Mouse (Mus musculus) layer of hippocampus, postnatal 14 days (tissue): ENCODE measurements around the gene Rassf2. TPM values are rescaled to one million over a fixed set of nuclear protein-coding genes. Genes with fewer than 3 reads are reported as not detected.

Experiments
- DNase-seq, 2 experiments: peaks; one replicate each; pipeline ENCODE4 v3.0.0; 2021 to 2022; ENCODE audit warnings: low spot score in 2 of 2, mixed read lengths in 1 of 2
- total RNA-seq, 2 experiments: library from RNA; stranded (reverse); gene quantifications; 2 replicates each; pipeline ENCODE4 v1.2.3; 2021

Gene Rassf2
- total RNA-seq, 2 experiments from 2014 or later: 33.3 to 35.6 TPM

DNA sequence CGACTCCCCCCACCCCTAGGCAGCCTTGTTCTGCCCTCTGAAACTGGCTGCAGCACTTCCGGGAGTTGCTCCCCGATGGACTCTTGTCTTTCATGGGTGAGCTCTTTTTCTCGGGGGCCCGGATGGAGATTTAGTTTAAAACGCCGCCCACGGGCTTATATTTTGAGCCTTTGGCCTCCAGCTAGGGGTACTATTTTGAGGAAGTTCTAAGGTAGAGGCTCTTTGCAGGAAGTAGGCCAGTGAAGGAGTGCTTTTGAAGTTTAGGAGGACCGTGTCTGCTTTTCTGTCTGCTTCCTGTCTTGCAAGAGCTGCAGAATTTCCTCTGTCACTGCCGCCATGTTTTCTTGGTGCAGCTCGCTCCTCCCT lies 5.4 kb upstream of the Rassf2 start:
- DNase-seq: no peak

DNA sequence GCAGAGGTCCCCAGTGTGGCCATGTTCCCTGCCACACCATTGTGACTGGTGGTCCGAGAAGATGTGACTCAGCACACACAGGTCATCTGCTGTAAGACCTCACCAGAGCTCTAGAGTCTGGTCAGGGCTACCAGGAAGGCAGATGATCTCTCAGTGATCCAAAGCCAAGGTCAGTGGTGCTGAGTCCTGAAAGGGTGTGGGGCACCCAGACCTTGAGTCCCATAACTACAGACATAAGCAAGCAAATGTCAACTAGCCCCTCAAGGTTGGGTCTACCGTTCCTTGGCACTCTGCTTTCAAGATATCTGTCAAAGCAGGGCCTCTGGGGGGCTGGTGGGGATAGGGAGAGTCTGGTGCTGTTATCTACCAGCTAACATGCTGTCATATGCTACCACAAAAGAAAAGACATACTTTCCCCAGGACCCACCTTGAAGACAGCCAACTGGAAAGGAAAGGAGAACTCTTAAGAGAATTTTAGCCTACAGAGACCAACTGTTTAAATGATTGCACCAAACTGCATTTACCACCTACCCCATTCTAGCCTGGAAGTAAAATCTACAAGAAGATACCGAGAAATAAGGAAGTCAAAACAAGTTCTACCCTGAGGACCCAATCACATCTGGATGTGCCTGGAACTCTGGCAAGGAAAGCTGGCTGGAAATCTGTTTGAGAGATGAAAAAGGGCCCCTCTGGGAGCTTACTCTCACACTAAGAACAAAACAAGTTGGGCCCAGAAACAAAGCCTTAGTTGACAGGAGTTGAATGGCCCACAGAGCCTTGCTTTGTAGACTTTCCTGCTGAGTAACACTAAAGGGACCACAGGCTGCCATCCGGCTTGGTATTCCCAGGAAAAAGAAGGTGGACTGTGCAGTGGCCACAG lies 4.8 kb upstream of the Rassf2 start:
- no peak for DNase-seq

GRCm38 (mm10) chr2:132031364-132032095 lies 1.5 kb upstream of the Rassf2 start:
- DNase-seq: no peak

DNA sequence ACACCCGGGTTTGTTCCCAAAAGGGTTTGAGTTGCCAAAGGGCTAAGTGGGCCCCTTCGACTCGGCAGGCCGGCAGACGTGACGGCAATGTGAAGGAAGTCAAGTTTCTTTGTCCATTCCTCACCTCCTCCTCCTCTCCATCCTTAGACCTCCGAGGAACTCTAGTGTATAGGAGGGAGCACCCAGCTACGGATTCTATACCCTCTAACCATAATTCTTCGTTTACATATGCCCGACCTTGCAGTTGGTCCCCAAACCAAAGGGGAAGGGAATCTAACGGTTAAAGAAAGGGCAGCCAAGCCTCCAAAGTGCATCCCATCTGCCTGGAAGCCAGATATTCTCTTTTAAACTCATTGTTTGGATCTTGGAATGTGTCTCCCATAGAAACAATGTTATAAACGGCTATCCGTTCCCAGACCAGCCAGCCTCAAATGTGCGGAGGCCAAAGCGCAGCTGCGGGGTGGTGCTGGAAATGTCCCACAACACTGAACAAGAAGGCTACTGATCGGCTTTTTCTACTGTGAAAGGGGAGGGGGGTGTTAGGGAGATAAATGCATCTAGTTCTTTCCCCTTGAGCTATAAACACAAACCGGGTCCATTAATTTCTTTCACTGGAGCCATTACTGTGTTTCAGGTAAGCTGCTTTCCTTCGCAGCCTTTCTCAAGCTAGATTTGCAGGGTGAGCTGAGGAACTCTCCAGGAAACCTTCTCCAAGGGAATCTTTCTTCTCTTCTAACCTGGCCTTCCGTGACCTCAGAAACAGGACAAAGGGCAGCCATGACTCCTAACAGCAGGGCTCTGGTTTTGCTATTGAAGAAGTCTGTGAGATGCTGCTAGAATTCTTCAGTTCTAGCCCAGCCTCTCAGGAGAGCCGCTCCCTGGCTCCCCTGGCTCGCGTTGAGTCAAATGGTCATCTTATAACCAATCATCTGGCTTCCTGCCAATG lies 633 bp upstream of the Rassf2 start:
- peak; percentile 36 to 56 for DNase-seq

DNA sequence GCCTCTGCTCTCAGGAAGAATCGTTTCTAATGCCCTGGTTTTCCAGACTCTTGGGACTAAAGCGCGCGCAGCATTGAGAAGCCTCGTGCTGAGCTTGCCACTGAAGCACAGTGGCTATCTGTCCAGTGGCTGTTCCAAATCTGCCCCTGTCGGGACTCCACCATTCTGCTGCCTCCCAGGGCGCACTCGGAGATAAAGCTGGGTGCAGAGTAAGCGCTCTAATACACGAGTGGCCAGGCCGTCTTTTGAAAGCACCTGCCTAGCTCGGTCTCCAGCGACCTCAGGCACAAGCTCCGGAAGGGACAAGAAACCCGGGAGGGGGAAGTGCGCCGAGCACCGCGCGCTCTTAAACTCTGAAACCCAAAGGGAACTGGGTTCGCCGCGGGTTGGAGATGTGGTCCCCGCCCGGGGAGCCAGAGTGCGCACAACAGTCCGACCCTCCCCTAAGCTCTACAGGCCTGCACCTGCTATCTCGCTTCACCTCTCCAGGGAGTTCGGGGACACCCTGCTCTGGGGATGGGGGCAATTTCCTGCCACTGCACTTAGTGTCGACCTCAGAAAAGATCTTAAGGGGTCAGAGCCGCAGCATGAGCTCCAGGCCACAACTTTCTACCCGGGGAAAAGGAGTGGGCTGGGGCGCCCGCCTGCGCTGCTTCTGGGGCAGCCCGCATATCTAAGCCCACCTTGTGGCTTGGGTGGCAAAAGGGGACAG lies 1.0 kb downstream of the Rassf2 start:
- DNase-seq: peak in 1 of 2 experiments; percentile 28

DNA sequence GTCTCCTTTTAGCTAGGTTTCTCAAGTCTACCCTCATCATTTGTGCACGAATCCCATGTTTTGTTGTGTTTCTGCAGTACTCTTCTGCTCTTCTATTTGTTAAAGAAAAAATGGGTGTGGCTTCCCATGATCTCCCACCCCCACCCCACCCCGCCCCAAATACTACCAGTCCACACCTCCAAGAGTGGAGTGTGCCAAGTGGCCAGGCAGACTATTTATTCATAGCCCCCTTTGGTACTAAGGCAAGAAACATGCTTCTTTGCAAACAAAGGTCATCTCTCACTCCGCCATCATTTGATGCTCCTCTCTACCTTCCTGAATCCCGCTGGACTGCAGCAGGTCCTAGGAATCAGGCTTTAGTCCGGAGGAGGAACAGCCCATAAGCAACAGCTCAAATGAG lies 2.0 kb downstream of the Rassf2 start:
- no peak for DNase-seq

GRCm38 (mm10) chr2:132027366-132027765 lies 2.7 kb downstream of the Rassf2 start:
- peak in 1 of 2 experiments; percentile 16 for DNase-seq

- no peak for DNase-seq
These were observed 6.0 kb downstream of the Rassf2 start for GRCm38 (mm10) chr2:132024028-132024427.

DNA sequence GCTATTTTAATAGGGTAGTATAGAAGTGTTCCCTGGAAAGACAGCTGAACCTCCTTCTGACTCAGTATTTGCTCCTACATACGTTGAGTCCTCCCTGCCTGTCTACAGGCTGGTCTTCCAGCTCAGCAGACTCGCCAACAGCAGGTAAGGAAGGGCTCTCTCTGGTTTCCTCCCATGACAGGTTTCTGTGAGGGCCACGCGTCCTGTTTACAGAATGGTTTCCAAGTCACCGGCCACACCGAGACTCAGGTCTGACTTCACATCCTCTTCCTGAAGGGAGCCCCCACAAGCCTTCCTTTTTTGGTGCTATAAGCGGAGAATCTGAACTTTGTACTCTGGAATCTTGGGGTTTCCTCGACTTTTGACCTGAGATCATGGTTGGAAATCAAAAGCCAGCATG lies 7.4 kb downstream of the Rassf2 start:
- no peak for DNase-seq

- no peak for DNase-seq
These were observed 8.4 kb downstream of the Rassf2 start for GRCm38 (mm10) chr2:132021616-132022015.

DNA sequence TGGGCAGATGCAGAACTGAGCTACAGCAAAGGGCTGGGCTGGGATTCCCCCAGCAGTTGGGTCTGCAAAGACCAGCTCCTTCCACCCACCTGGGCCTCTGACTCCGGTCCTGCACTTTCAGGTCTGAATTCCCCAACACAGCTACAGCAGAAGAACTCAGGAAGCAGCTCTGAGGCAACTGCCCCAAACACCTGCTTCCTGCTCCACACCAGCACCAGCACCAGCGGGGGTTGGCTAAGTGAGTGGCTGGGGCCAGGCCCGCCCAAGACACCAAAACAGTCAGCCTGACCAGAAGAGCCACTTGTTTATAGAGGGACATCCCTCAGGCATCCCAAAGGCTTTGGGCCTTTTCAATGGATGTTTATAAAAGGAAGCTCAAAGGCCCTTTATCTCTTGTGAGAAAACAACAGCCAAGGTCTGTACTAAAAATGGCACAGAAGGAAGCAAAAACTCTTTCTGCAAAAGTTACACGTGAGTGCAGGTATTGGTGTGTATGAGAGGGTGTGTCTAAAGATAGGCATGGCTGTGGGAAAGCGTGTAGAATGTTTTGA lies 9.0 kb downstream of the Rassf2 start:
- no peak for DNase-seq

- DNase-seq: no peak
These were observed 9.6 kb downstream of the Rassf2 start for GRCm38 (mm10) chr2:132020420-132020819.

GRCm38 (mm10) chr2:132019372-132019811 lies 10.7 kb downstream of the Rassf2 start:
- DNase-seq: no peak

DNA sequence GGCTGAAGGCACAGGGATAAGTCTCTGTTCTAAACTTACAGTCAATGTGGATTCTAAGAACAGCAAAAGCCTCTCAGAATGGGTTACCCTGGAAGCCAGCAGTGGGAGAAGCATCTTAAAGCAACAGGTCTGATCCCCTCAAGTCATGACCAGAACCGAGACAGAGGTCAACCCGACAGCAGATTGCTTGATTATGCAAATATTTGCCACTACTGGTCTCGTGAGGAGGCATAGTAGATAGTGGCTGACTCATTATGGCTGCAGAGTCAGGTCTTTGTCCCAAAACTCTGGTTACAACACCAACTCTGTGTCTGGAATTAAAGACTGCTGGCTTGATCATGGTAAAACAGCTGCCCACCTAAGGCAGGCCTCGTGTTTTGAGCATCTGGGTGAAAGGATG lies 11.9 kb downstream of the Rassf2 start:
- DNase-seq: no peak

GRCm38 (mm10) chr2:132017611-132018010 lies 12.4 kb downstream of the Rassf2 start:
- DNase-seq: no peak

DNA sequence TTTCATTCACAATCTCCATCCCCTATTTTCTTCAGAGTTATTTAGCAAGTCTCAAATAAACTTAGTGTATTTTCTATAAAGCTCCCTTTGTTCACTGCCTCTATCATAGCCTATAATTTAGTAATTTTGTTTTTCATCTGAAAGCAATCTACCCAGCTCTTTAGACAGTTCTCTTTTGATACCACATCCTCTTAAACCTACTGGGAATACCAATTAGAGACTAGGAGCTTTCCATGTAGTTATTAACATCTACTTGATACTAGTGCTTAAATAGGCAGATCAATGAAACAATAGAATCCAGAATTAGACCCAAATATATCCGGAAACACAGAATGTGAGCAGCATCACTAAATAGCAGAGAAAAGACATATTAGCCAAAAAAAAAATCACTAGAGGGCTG lies 14.0 kb downstream of the Rassf2 start:
- DNase-seq: no peak

DNA sequence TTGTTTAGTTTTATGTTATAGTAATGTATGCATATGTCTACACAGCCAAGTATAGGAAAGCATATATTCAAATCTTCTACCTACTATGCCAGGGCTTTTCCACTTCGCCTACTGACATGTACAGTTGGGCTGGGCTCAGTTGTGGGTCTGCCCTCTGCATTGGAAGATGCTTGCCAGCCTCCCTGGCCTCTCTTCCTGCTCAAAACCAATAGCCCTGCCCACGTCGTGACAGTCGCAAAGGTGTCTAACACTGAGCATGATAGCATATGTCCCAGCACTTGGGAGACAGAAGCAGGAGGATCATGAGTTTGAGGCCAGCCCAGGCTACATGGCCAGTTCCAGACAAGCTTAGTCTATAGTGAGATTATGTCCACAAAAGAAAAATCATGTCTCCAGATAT lies 16.9 kb downstream of the Rassf2 start:
- DNase-seq: no peak

GRCm38 (mm10) chr2:132010781-132011180 lies 19.3 kb downstream of the Rassf2 start:
- no peak for DNase-seq

DNA sequence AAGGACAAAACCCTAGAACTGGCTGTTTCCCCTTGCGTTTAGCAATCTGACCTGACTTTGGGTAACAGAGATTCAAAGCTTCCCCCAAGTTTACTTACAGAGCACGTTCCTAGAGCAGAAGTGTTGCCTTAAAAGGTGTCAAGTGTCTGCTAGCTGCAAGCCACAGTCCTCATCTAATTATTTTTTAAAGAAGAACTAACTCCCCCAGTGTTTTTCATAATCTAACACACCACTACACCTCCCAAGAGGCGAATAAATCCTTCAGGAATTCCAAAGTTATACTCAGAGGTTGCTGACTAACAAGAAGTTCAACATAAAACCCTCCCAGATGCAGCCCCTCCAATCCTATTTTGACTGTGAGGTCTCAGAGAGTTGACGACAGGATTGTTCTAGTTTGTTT lies 21.9 kb downstream of the Rassf2 start:
- DNase-seq: no peak

- DNase-seq: no peak
These were observed 22.6 kb downstream of the Rassf2 start for GRCm38 (mm10) chr2:132007475-132007819.
